Mouse (Mus musculus) kidney, postnatal 14 days (tissue): ENCODE data around the gene Caprin1.

Source experiments
- DNase-seq: peaks from one replicate; pipeline ENCODE4 v3.0.0; 2022; ENCODE audit warnings: mixed read lengths

Gene Caprin1

GRCm38 (mm10) chr2:103719292-103719646, 78.2 kb downstream of the Caprin1 start:
- DNase-seq: no peak

- DNase-seq: peak; percentile 81
Measured at GRCm38 (mm10) chr2:103718594-103719291, 78.7 kb downstream of the Caprin1 start.

GRCm38 (mm10) chr2:103714412-103714811, 83.0 kb downstream of the Caprin1 start:
- no peak for DNase-seq

- peak; percentile 41 for DNase-seq
Measured at GRCm38 (mm10) chr2:103713831-103714230, 83.6 kb downstream of the Caprin1 start.
